31 mouse cellular contexts compared by ENCODE assay signal in the genomic region with DNA sequence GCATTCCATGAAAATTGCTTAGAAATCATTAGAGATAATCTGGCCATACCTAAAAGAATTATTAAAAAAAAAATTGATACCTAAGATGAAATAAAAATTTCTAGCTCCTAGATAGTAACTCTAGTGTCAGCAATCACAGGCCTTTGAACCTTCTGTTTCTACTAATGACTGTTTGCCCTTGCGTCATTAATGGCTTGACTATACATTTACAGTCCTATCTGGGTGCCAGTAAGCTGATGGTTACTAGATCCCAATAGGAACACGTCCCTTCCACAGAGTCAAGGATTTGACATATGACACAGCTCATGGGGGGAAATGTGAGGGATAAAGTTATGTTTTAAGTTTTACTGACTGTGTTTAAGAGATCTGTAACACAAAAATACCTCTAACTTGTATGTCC.
"Had no signal": no experiment of that assay in that cellular context is flagged by ENCODE, and none has a peak within 500 bp of the region (broad histone marks: within the 10 kb centered on the region; RNA-seq: fewer than 3 reads in every experiment).

No protein-coding gene starts in this region.

- H3K27me3 ChIP-seq: limb, embryonic 12.5 days; limb, embryonic 13.5 days; limb, embryonic 15.5 days; liver, embryonic 12.5 days; liver, embryonic 13.5 days; liver, embryonic 15.5 days; lung, embryonic 15.5 days; megakaryocyte, embryonic 14.5 days; midbrain, embryonic 12.5 days; midbrain, embryonic 13.5 days; midbrain, embryonic 15.5 days had no signal

- H3K9me3 ChIP-seq: limb, embryonic 10.5 days; limb, embryonic 12.5 days; limb, embryonic 13.5 days; limb, embryonic 15.5 days; liver, embryonic 12.5 days; liver, embryonic 13.5 days; liver, embryonic 15.5 days; lung, embryonic 15.5 days; megakaryocyte, embryonic 14.5 days; midbrain, embryonic 10.5 days; midbrain, embryonic 12.5 days; midbrain, embryonic 13.5 days; midbrain, embryonic 15.5 days had no signal

- H3K27ac ChIP-seq: limb, embryonic 10.5 days; limb, embryonic 12.5 days; limb, embryonic 13.5 days; limb, embryonic 15.5 days; liver, embryonic 12.5 days; liver, embryonic 13.5 days; liver, embryonic 14.5 days; liver, embryonic 15.5 days; lung, embryonic 15.5 days; macrophage; midbrain, embryonic 10.5 days; midbrain, embryonic 12.5 days; midbrain, embryonic 13.5 days; midbrain, embryonic 15.5 days had no signal

- H3K4me2 ChIP-seq: limb, embryonic 12.5 days; limb, embryonic 13.5 days; limb, embryonic 15.5 days; liver, embryonic 11.5 days; liver, embryonic 12.5 days; liver, embryonic 13.5 days; liver, embryonic 15.5 days; lung, embryonic 14.5 days; lung, embryonic 15.5 days; midbrain, embryonic 11.5 days; midbrain, embryonic 12.5 days; midbrain, embryonic 13.5 days; midbrain, embryonic 15.5 days had no signal

- H3K9ac ChIP-seq: limb, embryonic 12.5 days; limb, embryonic 13.5 days; limb, embryonic 15.5 days; liver, embryonic 12.5 days; liver, embryonic 13.5 days; liver, embryonic 14.5 days; liver, embryonic 15.5 days; liver, postnatal 0 days; lung, embryonic 14.5 days; lung, embryonic 15.5 days; midbrain, embryonic 12.5 days; midbrain, embryonic 13.5 days; midbrain, embryonic 15.5 days had no signal

- H3K4me3 ChIP-seq: limb, embryonic 10.5 days; limb, embryonic 12.5 days; limb, embryonic 13.5 days; limb, embryonic 15.5 days; liver, embryonic 12.5 days; liver, embryonic 13.5 days; liver, embryonic 15.5 days; lung, embryonic 15.5 days; megakaryocyte, embryonic 14.5 days; midbrain, embryonic 10.5 days; midbrain, embryonic 12.5 days; midbrain, embryonic 13.5 days; midbrain, embryonic 15.5 days; myocyte had no signal

- ATAC-seq: liver, embryonic 12.5 days; liver, postnatal 0 days; lung, postnatal 0 days; midbrain, embryonic 13.5 days; midbrain, embryonic 15.5 days; midbrain, embryonic 16.5 days had no signal

- H3K36me3 ChIP-seq: limb, embryonic 10.5 days; limb, embryonic 12.5 days; limb, embryonic 13.5 days; limb, embryonic 15.5 days; liver, embryonic 12.5 days; liver, embryonic 13.5 days; liver, embryonic 15.5 days; lung, embryonic 15.5 days; midbrain, embryonic 10.5 days; midbrain, embryonic 12.5 days; midbrain, embryonic 13.5 days; midbrain, embryonic 15.5 days had no signal

- H3K4me1 ChIP-seq: limb, embryonic 10.5 days; limb, embryonic 12.5 days; limb, embryonic 13.5 days; limb, embryonic 15.5 days; liver, embryonic 12.5 days; liver, embryonic 13.5 days; liver, embryonic 15.5 days; lung, embryonic 15.5 days; megakaryocyte, embryonic 14.5 days; midbrain, embryonic 10.5 days; midbrain, embryonic 12.5 days; midbrain, embryonic 13.5 days; midbrain, embryonic 15.5 days had no signal

- DNase-seq: left cerebral cortex, postnatal 4 days; liver; liver, embryonic 13.5 days; liver, postnatal 0 days; lung, adult 18-20 months; lung, adult 2 months; lung, embryonic 14.5 days; lung, postnatal 10 days; lung, postnatal 14 days; lung, postnatal 36 days; lung, postnatal 4 days; midbrain, embryonic 14.5 days had no signal
